Mouse (Mus musculus) lung, postnatal 14 days (tissue): ENCODE measurements around the gene Gm11127.
A peak's percentile ranks its signal among the peaks of the same experiment; 100 is the strongest.
"Not testable (repeated sequence)": the region's sequence is repeated elsewhere in the genome, so short reads cannot be mapped to it uniquely, and the experiment has no call there.

Experiments
- DNase-seq: peaks from one replicate; pipeline ENCODE4 v3.0.0; 2021

The Gm11127 gene

GRCm38 (mm10) chr17:36030703-36031582 lies 27.2 kb downstream of the Gm11127 start:
- DNase-seq, result not testable (repeated sequence)

- not testable (repeated sequence) for DNase-seq
Observed at GRCm38 (mm10) chr17:36030046-36030702, 28.0 kb downstream of the Gm11127 start.

- DNase-seq, result no peak
Observed at GRCm38 (mm10) chr17:36028879-36029619, 29.1 kb downstream of the Gm11127 start.

GRCm38 (mm10) chr17:36027663-36028062 lies 30.5 kb downstream of the Gm11127 start:
- DNase-seq, result no peak

- DNase-seq, result no peak
Observed at GRCm38 (mm10) chr17:36025901-36026300, 32.3 kb downstream of the Gm11127 start.

GRCm38 (mm10) chr17:36025197-36025596 lies 33.0 kb downstream of the Gm11127 start:
- DNase-seq, result no peak

- peak; percentile 51 for DNase-seq
Observed at GRCm38 (mm10) chr17:36023710-36024654, 34.2 kb downstream of the Gm11127 start.

GRCm38 (mm10) chr17:36022922-36023321 lies 35.2 kb downstream of the Gm11127 start:
- DNase-seq, result no peak

GRCm38 (mm10) chr17:36022098-36022497 lies 36.1 kb downstream of the Gm11127 start:
- no peak for DNase-seq

- DNase-seq, result no peak
Observed at GRCm38 (mm10) chr17:36021309-36021708, 36.9 kb downstream of the Gm11127 start.

- DNase-seq, result peak; percentile 74
Observed at GRCm38 (mm10) chr17:36020191-36021073, 37.7 kb downstream of the Gm11127 start, which contains the start of gene H2-T24. TSS of gene H2-T24 (minus strand) at chr17:36020560.

GRCm38 (mm10) chr17:36019519-36019918 lies 38.7 kb downstream of the Gm11127 start:
- DNase-seq, result no peak

- peak; percentile 38 for DNase-seq
Observed at GRCm38 (mm10) chr17:36018979-36019378, 39.2 kb downstream of the Gm11127 start.

- no peak for DNase-seq
Observed at GRCm38 (mm10) chr17:36017046-36017445, 41.1 kb downstream of the Gm11127 start.

GRCm38 (mm10) chr17:36014977-36015376 lies 43.2 kb downstream of the Gm11127 start:
- no peak for DNase-seq
